Mouse (Mus musculus) lung, postnatal 0 days (tissue): Measurements from ENCODE around the gene Irf2bp2. TPM values are rescaled to one million over a fixed set of nuclear protein-coding genes. Genes with fewer than 3 reads are reported as not detected.

Experiments
- ATAC-seq: fragments of 200-750 bp; cut with Nextera tagmentation; 2 replicates; pipeline ENCODE4 v1.8.0; 2017; ENCODE audit warnings: moderate library complexity
- DNase-seq: peaks from one replicate; pipeline ENCODE4 v3.0.0-alpha.2; 2016; ENCODE audit warnings: low spot score
- H3K27ac ChIP-seq: fragments of 300-500 bp; sonication (generic); 2 replicates; pipeline ENCODE4 v1.5.1; 2014; ENCODE audit warnings: antibody characterized with exemption, mild to moderate bottlenecking, low read length, mixed read lengths
- H3K27me3 ChIP-seq: fragments of 300-500 bp; sonication (generic); replicated peaks from 2 replicates; pipeline ENCODE4 v1.6.1; 2014; ENCODE audit warnings: low read length, mixed read lengths; ENCODE audit not compliant: insufficient read depth
- H3K36me3 ChIP-seq: fragments of 300-500 bp; sonication (generic); 2 replicates; pipeline ENCODE4 v1.6.1; 2014; ENCODE audit warnings: low read length, mixed read lengths; ENCODE audit not compliant: insufficient read depth
- H3K4me1 ChIP-seq: fragments of 300-500 bp; sonication (generic); 2 replicates; pipeline ENCODE4 v1.6.1; 2014; ENCODE audit warnings: antibody characterized with exemption, low read depth, low read length, mixed read lengths; ENCODE audit not compliant: insufficient read depth
- H3K4me2 ChIP-seq: fragments of 300-500 bp; sonication (generic); replicated peaks from 2 replicates; pipeline ENCODE4 v1.6.1; 2014; ENCODE audit warnings: low read depth, mild to moderate bottlenecking, low read length, moderate library complexity, mixed read lengths
- H3K4me3 ChIP-seq: fragments of 300-500 bp; sonication (generic); 2 replicates; pipeline ENCODE4 v1.5.1; 2014; ENCODE audit warnings: low read depth, low read length
- H3K9ac ChIP-seq: fragments of 300-500 bp; sonication (generic); replicated peaks from 2 replicates; pipeline ENCODE4 v1.6.1; 2014; ENCODE audit warnings: low read depth, mild to moderate bottlenecking
- H3K9me3 ChIP-seq: fragments of 300-500 bp; sonication (generic); 2 replicates; pipeline ENCODE4 v1.6.1; 2016; ENCODE audit warnings: low read length, mixed read lengths
- CTCF ChIP-seq: IDR thresholded peaks from 2 replicates; pipeline ENCODE4 v1.5.1; 2016; ENCODE audit warnings: antibody characterized with exemption, mild to moderate bottlenecking
- EP300 ChIP-seq: IDR thresholded peaks from 2 replicates; pipeline ENCODE4 v1.6.1; 2016; ENCODE audit warnings: antibody characterized with exemption, mild to moderate bottlenecking, control low read depth
- WGBS: fragments of 180-500 bp; shearing (Covaris S2); extraction: QIAGEN DNeasy Blood & Tissue Kit; methylation state at CpG from one replicate; pipeline ENCODE4 v1.1.7; 2014; 5-methylcytosine and 5-hydroxymethylcytosine counted together
- polyA plus RNA-seq: library from polyadenylated mRNA; unstranded; fragments of >200 nt; fragmentation: Nextera tagmentation; extraction: Ambion mirVana; gene quantifications from 2 replicates; pipeline ENCODE4 v1.2.1, GENCODE M21; 2015

The Irf2bp2 gene
- polyA plus RNA-seq, 1 experiment from 2014 or later = 19.5 TPM

DNA sequence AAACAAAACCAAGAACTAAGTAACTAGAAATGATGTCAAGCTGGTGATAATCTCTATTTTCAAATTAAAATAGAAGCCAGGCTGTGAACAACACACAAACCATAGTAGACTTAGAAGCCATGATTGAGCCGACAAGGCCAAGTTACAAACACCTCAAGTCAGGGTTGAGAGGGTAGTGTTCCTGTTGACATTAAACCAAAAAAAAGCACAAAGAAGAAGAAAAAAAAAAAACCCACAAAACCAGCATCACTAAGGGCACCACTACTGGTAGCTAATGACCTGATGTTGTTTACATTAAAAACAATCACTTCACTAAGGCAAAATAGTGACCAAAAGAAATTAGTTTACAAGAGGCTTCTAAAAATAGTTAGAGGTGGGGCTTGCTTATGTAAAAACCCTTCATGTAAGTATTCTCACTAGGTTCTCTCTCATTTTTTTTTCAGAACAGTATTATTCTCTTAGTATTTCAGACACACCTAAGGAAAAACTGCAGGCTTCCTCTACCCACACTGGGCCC, 4.2 kb downstream of the Irf2bp2 start:
- TF ChIP-seq EP300 (peak; percentile 35; the same call in 1 of the 2 replicates), CTCF (no peak)
- Histone ChIP-seq H3K9me3 (no peaks in the 10 kb centered on the region), H3K27ac (peak overlapping the region; percentile 84), H3K36me3 (peaks cover 9% of the 10 kb centered on the region), H3K4me2 (peak overlapping the region; percentile 90), H3K9ac (peak overlapping the region; percentile 99), H3K27me3 (no peaks in the 10 kb centered on the region), H3K4me1 (peaks cover 12% of the 10 kb centered on the region; the same call in 1 of the 2 replicates), H3K4me3 (peak overlapping the region; percentile 100)
- no peak for ATAC-seq
- peak; percentile 78 for DNase-seq
- WGBS = 3% methylated on average over 1 of the region's 1 CpGs

- ATAC-seq = no peak
- no peak for TF ChIP-seq CTCF
- TF ChIP-seq EP300 = no peak
- peaks cover 9% of the 10 kb centered on the region for H3K36me3 ChIP-seq
Measured at GRCm38 (mm10) chr8:126588636-126589506, 4.9 kb downstream of the Irf2bp2 start.

DNA sequence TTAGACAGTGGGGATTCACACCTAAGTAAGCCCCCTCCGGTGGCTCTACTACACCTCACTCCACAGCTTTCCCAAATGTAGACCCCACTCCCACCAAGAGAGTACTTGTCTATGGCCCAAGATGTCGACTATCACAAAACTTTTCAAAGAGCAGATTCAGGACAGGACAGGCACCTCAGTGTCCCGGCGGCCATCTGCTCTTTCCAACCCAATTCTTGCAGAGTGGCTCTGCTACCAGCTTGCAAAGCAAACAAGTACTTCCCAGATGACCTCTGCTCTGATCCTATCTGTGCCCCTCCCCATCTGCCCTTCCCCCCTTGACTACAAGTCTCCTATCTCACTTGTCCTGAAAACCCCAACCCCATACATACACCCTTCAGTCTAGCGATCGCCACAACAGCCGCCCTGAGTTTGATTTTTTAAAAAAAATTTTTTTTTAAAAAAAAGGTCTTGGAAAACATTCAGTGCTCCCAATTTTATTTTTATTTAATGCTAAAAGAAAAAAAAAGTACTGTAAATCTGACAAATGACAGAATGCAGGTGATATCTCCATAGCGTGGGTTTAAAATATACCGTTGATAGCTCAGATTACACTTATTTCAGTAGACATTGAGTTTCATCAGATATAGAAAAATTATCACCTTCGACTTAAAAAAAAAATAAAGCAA, 5.8 kb downstream of the Irf2bp2 start:
- ATAC-seq (no peak), DNase-seq (peak; percentile 44)
- Histone ChIP-seq H3K9me3 (no peaks in the 10 kb centered on the region), H3K4me1 (peaks cover 13% of the 10 kb centered on the region; the same call in 1 of the 2 replicates), H3K27me3 (no peaks in the 10 kb centered on the region), H3K36me3 (peaks cover 9% of the 10 kb centered on the region), H3K9ac (peak overlapping the region; percentile 99), H3K4me3 (peak overlapping the region; percentile 100), H3K27ac (peak overlapping the region; percentile 84), H3K4me2 (peak overlapping the region; percentile 90)
- TF ChIP-seq CTCF (no peak), EP300 (no peak)
- WGBS = 18% methylated on average over 10 of the region's 10 CpGs

More at GRCm38 (mm10) chr8:126588636-126589506, 4.9 kb downstream of the Irf2bp2 start:
- peak; percentile 67 for DNase-seq
- Histone ChIP-seq H3K4me3 (peak overlapping the region; percentile 100), H3K27ac (peak overlapping the region; percentile 84), H3K9me3 (no peaks in the 10 kb centered on the region), H3K4me1 (peaks cover 12% of the 10 kb centered on the region; the same call in 1 of the 2 replicates), H3K27me3 (no peaks in the 10 kb centered on the region), H3K4me2 (peak overlapping the region; percentile 90), H3K9ac (peak overlapping the region; percentile 99)
- WGBS = 2% methylated on average over 11 of the region's 11 CpGs

- Histone ChIP-seq H3K36me3 (peaks cover 9% of the 10 kb centered on the region), H3K9ac (no peak overlapping the region; the same call in none of the 2 replicates), H3K4me1 (peaks cover 15% of the 10 kb centered on the region; the same call in 1 of the 2 replicates), H3K4me2 (peak overlapping the region; percentile 90), H3K27me3 (no peaks in the 10 kb centered on the region), H3K9me3 (no peaks in the 10 kb centered on the region), H3K27ac (peak overlapping the region; percentile 23), H3K4me3 (peak overlapping the region; percentile 100)
- TF ChIP-seq CTCF (no peak), EP300 (no peak; the same call in 1 of the 2 replicates)
- ATAC-seq (no peak), DNase-seq (peak; percentile 39)
- 38% methylated on average over 10 of the region's 10 CpGs for WGBS
Measured at GRCm38 (mm10) chr8:126586599-126587577, 6.9 kb downstream of the Irf2bp2 start.

DNA sequence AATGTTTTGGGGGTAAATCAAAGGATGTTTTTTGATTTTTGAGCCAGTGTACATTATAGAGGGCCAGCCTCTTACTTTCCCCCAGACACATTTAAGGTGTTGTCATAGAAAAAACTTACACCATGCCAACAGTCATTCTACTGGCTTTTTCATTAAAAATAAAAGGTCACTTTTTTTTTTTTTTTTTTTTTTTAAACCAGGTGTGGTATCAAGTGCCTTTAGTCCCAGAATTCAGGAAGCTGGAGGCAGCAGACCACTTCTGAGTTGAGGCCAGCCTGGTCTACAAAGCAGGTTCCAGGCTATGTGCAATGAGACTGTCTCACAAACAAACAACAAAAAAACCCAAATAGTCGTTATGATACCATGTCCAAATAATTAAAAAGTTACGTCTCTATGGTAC, 7.7 kb downstream of the Irf2bp2 start:
- Histone ChIP-seq H3K4me2 (peak overlapping the region; percentile 15; the same call in 1 of the 2 replicates), H3K27me3 (no peaks in the 10 kb centered on the region), H3K9me3 (no peaks in the 10 kb centered on the region), H3K4me1 (peaks cover 15% of the 10 kb centered on the region; the same call in 1 of the 2 replicates), H3K4me3 (no peak overlapping the region), H3K27ac (no peak overlapping the region), H3K36me3 (peaks cover 2% of the 10 kb centered on the region; the same call in 1 of the 2 replicates), H3K9ac (no peak overlapping the region)
- DNase-seq (no peak), ATAC-seq (no peak)
- no peak for TF ChIP-seq CTCF
- no peak for TF ChIP-seq EP300
- 54% methylated on average over 2 of the region's 2 CpGs for WGBS
